Comparison of ENCODE assay signal across 37 mouse cellular contexts in genomic region chr5:115069611-115070010, GRCm38 (mm10). TPM values are rescaled to one million over a fixed set of nuclear protein-coding genes. Genes with fewer than 3 reads are reported as not detected.
A peak's percentile ranks its signal among the peaks of the same experiment; 100 is the strongest.
DNase-seq lines count a peak whose midpoint lies in the region; ATAC-seq and TF ChIP-seq lines count a peak whose summit lies in the region.
"Had no signal": no experiment of that assay in that cellular context is flagged by ENCODE, and none has a peak within 500 bp of the region (broad histone marks: within the 10 kb centered on the region; RNA-seq: fewer than 3 reads in every experiment).

No protein-coding gene starts in this region.

- no peak for TF ChIP-seq CTCF in intestine, postnatal 0 days (IDR thresholded peaks at IDR 0.05; ENCODE audit: low read depth)
- TF ChIP-seq CTCF in C2C12 (IDR thresholded peaks at IDR 0.05; ENCODE audit: control insufficient read depth, insufficient read depth, insufficient read length), result no peak
- no peak for TF ChIP-seq CTCF in embryonic fibroblast, embryonic 13.5 days (IDR thresholded peaks at IDR 0.05; ENCODE audit: borderline replicate concordance, insufficient read depth, low read length)

- H3K4me3 ChIP-seq in intestine, postnatal 0 days (ENCODE audit: low read depth, low read length), result no peak overlapping the region
- no peak overlapping the region for H3K4me3 ChIP-seq in intestine, embryonic 15.5 days (replicated peaks)
- no peak overlapping the region for H3K4me3 ChIP-seq in C2C12 (ENCODE audit: insufficient read depth, poor library complexity, severe bottlenecking)
- H3K4me3 ChIP-seq in embryonic fibroblast, embryonic 13.5 days (ENCODE audit: insufficient read depth, low read length), result no peak overlapping the region
- no peak overlapping the region for H3K4me3 ChIP-seq in liver, embryonic 16.5 days (ENCODE audit: low read depth, low read length)
- H3K4me3 ChIP-seq: embryonic facial prominence, embryonic 12.5 days; forebrain, embryonic 10.5 days; heart, embryonic 15.5 days; hindbrain, embryonic 13.5 days; kidney, embryonic 15.5 days; left cerebral cortex, adult 2 months; limb, embryonic 12.5 days; midbrain, embryonic 10.5 days; midbrain, embryonic 15.5 days had no signal

- no peak overlapping the region for H3ac ChIP-seq in C2C12 (ENCODE audit: control insufficient read depth, insufficient read length, low read depth)

- H3K9me3 ChIP-seq in intestine, postnatal 0 days (ENCODE audit: control insufficient read depth), result no peaks in the 10 kb centered on the region
- H3K9me3 ChIP-seq in intestine, embryonic 15.5 days, result no peaks in the 10 kb centered on the region
- no peaks in the 10 kb centered on the region for H3K9me3 ChIP-seq in liver, embryonic 16.5 days (replicated peaks; ENCODE audit: control insufficient read depth, low read length)
- H3K9me3 ChIP-seq: embryonic facial prominence, embryonic 12.5 days; forebrain, embryonic 10.5 days; G1E; heart, embryonic 15.5 days; hindbrain, embryonic 13.5 days; kidney, embryonic 15.5 days; limb, embryonic 12.5 days; midbrain, embryonic 10.5 days; midbrain, embryonic 15.5 days had no signal

- no peak overlapping the region for H3K4me2 ChIP-seq in intestine, postnatal 0 days (replicated peaks; ENCODE audit: low read depth)
- no peak overlapping the region for H3K4me2 ChIP-seq in intestine, embryonic 15.5 days (replicated peaks)
- H3K4me2 ChIP-seq in liver, embryonic 16.5 days (ENCODE audit: low read depth, low read length), result peak overlapping the region; percentile 47; the same call in 1 of the 2 replicates
- H3K4me2 ChIP-seq: embryonic facial prominence, embryonic 12.5 days; heart, embryonic 15.5 days; hindbrain, embryonic 13.5 days; kidney, embryonic 15.5 days; limb, embryonic 12.5 days; midbrain, embryonic 15.5 days had no signal

- TF ChIP-seq POLR2A in embryonic fibroblast, embryonic 13.5 days (IDR thresholded peaks at IDR 0.05; ENCODE audit: low read depth, low read length), result no peak

- peaks cover 87% of the 10 kb centered on the region for H3K79me2 ChIP-seq in C2C12 (ENCODE audit: control insufficient read depth, insufficient read depth)

- no peak overlapping the region for H3K9ac ChIP-seq in intestine, postnatal 0 days (ENCODE audit: low read depth, low read length)
- H3K9ac ChIP-seq in intestine, embryonic 15.5 days, result no peak overlapping the region
- H3K9ac ChIP-seq in liver, embryonic 16.5 days (ENCODE audit: low read depth, low read length), result peak overlapping the region; percentile 44
- H3K9ac ChIP-seq: embryonic facial prominence, embryonic 12.5 days; heart, embryonic 15.5 days; hindbrain, embryonic 13.5 days; kidney, embryonic 15.5 days; limb, embryonic 12.5 days; midbrain, embryonic 15.5 days had no signal

- H3K79me3 ChIP-seq in C2C12 (ENCODE audit: low read depth), result peaks cover 52% of the 10 kb centered on the region

- no peaks in the 10 kb centered on the region for H3K27me3 ChIP-seq in intestine, postnatal 0 days (replicated peaks; ENCODE audit: control insufficient read depth, insufficient read depth, low read length)
- H3K27me3 ChIP-seq in intestine, embryonic 15.5 days (replicated peaks), result no peaks in the 10 kb centered on the region
- H3K27me3 ChIP-seq in C2C12 (ENCODE audit: control insufficient read depth, insufficient read depth, insufficient read length), result no peaks in the 10 kb centered on the region
- H3K27me3 ChIP-seq in liver, embryonic 16.5 days (ENCODE audit: control insufficient read depth, insufficient read depth, low read depth, low read length), result no peaks in the 10 kb centered on the region
- H3K27me3 ChIP-seq: embryonic facial prominence, embryonic 12.5 days; heart, embryonic 15.5 days; hindbrain, embryonic 13.5 days; kidney, embryonic 15.5 days; limb, embryonic 12.5 days; midbrain, embryonic 15.5 days had no signal

- 69% methylated on average over 3 of the region's 3 CpGs for WGBS in intestine, postnatal 0 days
- 80% methylated on average over 3 of the region's 3 CpGs for WGBS in intestine, embryonic 15.5 days
- WGBS in liver, embryonic 16.5 days (ENCODE audit: insufficient replicate concordance), result 58% methylated on average over 3 of the region's 3 CpGs

- DNase-seq in layer of hippocampus, postnatal 14 days (ENCODE audit: low spot score in 2 of 2), result no peak
- DNase-seq in lung, adult 18-20 months, result no peak
- no peak for DNase-seq in gastrocnemius, adult 8-10 months (ENCODE audit: low spot score in 2 of 2)
- DNase-seq: adrenal gland, adult 8-10 months; cerebellum, adult 8-10 months; embryo, embryonic 11 days; gastrocnemius, postnatal 10 days; heart, postnatal 36 days; kidney, adult 18-20 months; kidney, postnatal 25 days; lung, adult 2 months; lung, postnatal 10 days; right cerebral cortex, adult 18-20 months; thymus, adult 18-20 months; thymus, postnatal 4 days had no signal

- peaks cover 4% of the 10 kb centered on the region; the same call in 1 of the 2 replicates for H3K4me1 ChIP-seq in intestine, postnatal 0 days (replicated peaks; ENCODE audit: control insufficient read depth, insufficient read depth, low read length)
- peaks cover 24% of the 10 kb centered on the region for H3K4me1 ChIP-seq in intestine, embryonic 15.5 days (replicated peaks)
- peaks cover 25% of the 10 kb centered on the region for H3K4me1 ChIP-seq in embryonic fibroblast, embryonic 13.5 days (ENCODE audit: control insufficient read depth, insufficient read depth, low read length)
- H3K4me1 ChIP-seq in liver, embryonic 16.5 days (ENCODE audit: control insufficient read depth, low read depth, low read length), result peaks cover 74% of the 10 kb centered on the region
- H3K4me1 ChIP-seq: forebrain, embryonic 10.5 days; midbrain, embryonic 10.5 days had no signal

- H3K36me3 ChIP-seq in intestine, postnatal 0 days (ENCODE audit: control insufficient read depth, insufficient read depth), result no peaks in the 10 kb centered on the region
- H3K36me3 ChIP-seq in intestine, embryonic 15.5 days, result no peaks in the 10 kb centered on the region
- no peaks in the 10 kb centered on the region for H3K36me3 ChIP-seq in C2C12 (ENCODE audit: control insufficient read depth, insufficient read depth)
- no peaks in the 10 kb centered on the region; the same call in 1 of the 2 replicates for H3K36me3 ChIP-seq in liver, embryonic 16.5 days (ENCODE audit: control insufficient read depth, insufficient read depth)
- H3K36me3 ChIP-seq: heart, embryonic 15.5 days; hindbrain, embryonic 13.5 days; midbrain, embryonic 15.5 days had no signal

- no peak for ATAC-seq in intestine, postnatal 0 days
- ATAC-seq in intestine, embryonic 15.5 days, result no peak
- ATAC-seq in liver, embryonic 16.5 days (ENCODE audit: low read depth), result no peak
- ATAC-seq: forebrain, embryonic 16.5 days; midbrain, embryonic 15.5 days had no signal

- H3K27ac ChIP-seq in intestine, postnatal 0 days (ENCODE audit: low read depth, low read length), result 0 out of 2 replicates have a peak overlapping the region, but pooled peaks have one; percentile 1
- no peak overlapping the region for H3K27ac ChIP-seq in intestine, embryonic 15.5 days
- H3K27ac ChIP-seq in embryonic fibroblast, embryonic 13.5 days (ENCODE audit: insufficient read depth, low read length), result peak overlapping the region; percentile 23; the same call in 1 of the 2 replicates
- peak overlapping the region; percentile 98 for H3K27ac ChIP-seq in liver, embryonic 16.5 days (ENCODE audit: low read length)
- H3K27ac ChIP-seq: embryonic facial prominence, embryonic 12.5 days; forebrain, embryonic 10.5 days; heart, embryonic 15.5 days; hindbrain, embryonic 13.5 days; kidney, embryonic 15.5 days; limb, embryonic 12.5 days; macrophage; midbrain, embryonic 10.5 days; midbrain, embryonic 15.5 days had no signal

TF ChIP-seq in C2C12, 6 proteins besides CTCF, POLR2A, EP300 and RAD21:
- TF ChIP-seq CEBPB (IDR thresholded peaks at IDR 0.05; ENCODE audit: low read depth), result peak; percentile 42
- no peak for TF ChIP-seq MYOD1 (IDR thresholded peaks at IDR 0.05; ENCODE audit: control insufficient read depth, insufficient read length, low read depth)
TF ChIP-seq in C2C12: peak in this region for 1.

RNA-seq across cellular contexts. Expression of gene Gm10401, which starts 28.5 kb away (rescaled TPM):
- 13.8 and 17.0 TPM in 2 replicates for polyA plus RNA-seq in intestine, postnatal 0 days (2015; fragmentation: Nextera tagmentation; extraction: Ambion mirVana)
- polyA plus RNA-seq in intestine, embryonic 15.5 days (2015; fragmentation: Nextera tagmentation; extraction: Ambion mirVana), result 24.9 and 30.2 TPM in 2 replicates
- polyA plus RNA-seq in C2C12 (2012; fragmentation: generic; extraction: Trizol), result 6.5 TPM
- polyA plus RNA-seq in embryonic fibroblast, embryonic 13.5 days (2011; ENCODE audit: insufficient read length, low read depth, missing spikeins), result not detected in 2 replicates
- 8.1 and 8.5 TPM in 2 replicates for polyA plus RNA-seq in liver, embryonic 16.5 days (2015; fragmentation: Nextera tagmentation; extraction: Ambion mirVana)
- not detected for total RNA-seq in layer of hippocampus, postnatal 14 days (2021)
- total RNA-seq in gastrocnemius, adult 8-10 months (2022), result not detected
- total RNA-seq: adrenal gland, adult 8-10 months; gastrocnemius, postnatal 10 days; heart, adult 8-10 months; heart, postnatal 36 days; layer of hippocampus, adult 18-20 months; layer of hippocampus, postnatal 10 days; left cerebral cortex, adult 2 months; left cerebral cortex, postnatal 25 days had no signal
- polyA plus RNA-seq: G1E; lung, adult 2 months; spleen, adult 2 months had no signal

RNA-seq across cellular contexts. Expression of gene Acads, which starts 49.5 kb away (rescaled TPM):
- 100 and 113 TPM in 2 replicates for polyA plus RNA-seq in intestine, postnatal 0 days (2015; fragmentation: Nextera tagmentation; extraction: Ambion mirVana)
- 119 and 122 TPM in 2 replicates for polyA plus RNA-seq in intestine, embryonic 15.5 days (2015; fragmentation: Nextera tagmentation; extraction: Ambion mirVana)
- polyA plus RNA-seq in C2C12 (2012; fragmentation: generic; extraction: Trizol), result 56.9 TPM
- polyA plus RNA-seq in embryonic fibroblast, embryonic 13.5 days (2011; ENCODE audit: insufficient read length, low read depth, missing spikeins), result 23.8 and 27.9 TPM in 2 replicates
- polyA plus RNA-seq in liver, embryonic 16.5 days (2015; fragmentation: Nextera tagmentation; extraction: Ambion mirVana), result 48.8 and 54.2 TPM in 2 replicates
- 1 to 10 TPM; 8.5 to 9.9 TPM for total RNA-seq in layer of hippocampus, postnatal 14 days (2021)
- 10 to 100 TPM; 66.4 to 76.7 (median 72.5) TPM for total RNA-seq in gastrocnemius, adult 8-10 months (2022)

RNA-seq across cellular contexts. Expression of gene Sppl3, which starts 58.7 kb away (rescaled TPM):
- 19.5 and 20.8 TPM in 2 replicates for polyA plus RNA-seq in intestine, postnatal 0 days (2015; fragmentation: Nextera tagmentation; extraction: Ambion mirVana)
- 16.8 and 23.6 TPM in 2 replicates for polyA plus RNA-seq in intestine, embryonic 15.5 days (2015; fragmentation: Nextera tagmentation; extraction: Ambion mirVana)
- 24.5 TPM for polyA plus RNA-seq in C2C12 (2012; fragmentation: generic; extraction: Trizol)
- polyA plus RNA-seq in embryonic fibroblast, embryonic 13.5 days (2011; ENCODE audit: insufficient read length, low read depth, missing spikeins), result 72.7 and 85.3 TPM in 2 replicates
- 3.2 and 3.3 TPM in 2 replicates for polyA plus RNA-seq in liver, embryonic 16.5 days (2015; fragmentation: Nextera tagmentation; extraction: Ambion mirVana)
- total RNA-seq in layer of hippocampus, postnatal 14 days (2021), result 10 to 100 TPM; 89.6 to 90.5 TPM
- 10 to 100 TPM; 18.2 to 20.9 (median 20.0) TPM for total RNA-seq in gastrocnemius, adult 8-10 months (2022)
